Mouse (Mus musculus) testis, adult 2 months (tissue): Measurements from ENCODE around the gene Slbp. TPM values are rescaled to one million over a fixed set of nuclear protein-coding genes. Genes with fewer than 3 reads are reported as not detected.

Source experiments
- H3K27ac ChIP-seq: fragments of 200-500 bp; 2 replicates; pipeline ENCODE4 v1.5.1; 2012; ENCODE audit warnings: low read depth, low read length; ENCODE audit not compliant: control insufficient read depth, insufficient read depth
- H3K27me3 ChIP-seq: fragments of 200-500 bp; 2 replicates; pipeline ENCODE4 v1.6.1; 2012; ENCODE audit warnings: mild to moderate bottlenecking, low read length, moderate library complexity; ENCODE audit not compliant: control insufficient read depth, insufficient read depth
- H3K36me3 ChIP-seq: fragments of 200-500 bp; 2 replicates; pipeline ENCODE4 v1.6.1; 2012; ENCODE audit warnings: mild to moderate bottlenecking, low read length; ENCODE audit not compliant: control insufficient read depth, insufficient read depth
- H3K4me1 ChIP-seq: fragments of 200-500 bp; 2 replicates; pipeline ENCODE4 v1.6.1; 2012; ENCODE audit warnings: low read length; ENCODE audit not compliant: control insufficient read depth, insufficient read depth
- H3K4me3 ChIP-seq: fragments of 200-500 bp; 2 replicates; pipeline ENCODE4 v1.5.1; 2012; ENCODE audit warnings: low read depth, mild to moderate bottlenecking, low read length, moderate library complexity, mixed read lengths; ENCODE audit not compliant: control insufficient read depth
- CTCF ChIP-seq: fragments of 200-500 bp; IDR thresholded peaks from 2 replicates; pipeline ENCODE4 v1.5.1; 2012; ENCODE audit warnings: low read depth, mild to moderate bottlenecking, inconsistent platforms, low read length, moderate library complexity; ENCODE audit not compliant: control insufficient read depth, insufficient read depth, insufficient replicate concordance
- POLR2A ChIP-seq: fragments of 200-500 bp; IDR thresholded peaks from 2 replicates; pipeline ENCODE4 v1.6.1; 2012; ENCODE audit warnings: low read depth, mild to moderate bottlenecking, inconsistent platforms, low read length, moderate library complexity; ENCODE audit not compliant: control insufficient read depth
- polyA plus RNA-seq: library from polyadenylated mRNA; depleted of rRNA; stranded (reverse); fragments of >200 nt; gene quantifications from 2 replicates; pipeline ENCODE4 v1.2.3, GENCODE M21; 2012

The Slbp gene
- polyA plus RNA-seq, 1 experiment, result 68.0 TPM

DNA sequence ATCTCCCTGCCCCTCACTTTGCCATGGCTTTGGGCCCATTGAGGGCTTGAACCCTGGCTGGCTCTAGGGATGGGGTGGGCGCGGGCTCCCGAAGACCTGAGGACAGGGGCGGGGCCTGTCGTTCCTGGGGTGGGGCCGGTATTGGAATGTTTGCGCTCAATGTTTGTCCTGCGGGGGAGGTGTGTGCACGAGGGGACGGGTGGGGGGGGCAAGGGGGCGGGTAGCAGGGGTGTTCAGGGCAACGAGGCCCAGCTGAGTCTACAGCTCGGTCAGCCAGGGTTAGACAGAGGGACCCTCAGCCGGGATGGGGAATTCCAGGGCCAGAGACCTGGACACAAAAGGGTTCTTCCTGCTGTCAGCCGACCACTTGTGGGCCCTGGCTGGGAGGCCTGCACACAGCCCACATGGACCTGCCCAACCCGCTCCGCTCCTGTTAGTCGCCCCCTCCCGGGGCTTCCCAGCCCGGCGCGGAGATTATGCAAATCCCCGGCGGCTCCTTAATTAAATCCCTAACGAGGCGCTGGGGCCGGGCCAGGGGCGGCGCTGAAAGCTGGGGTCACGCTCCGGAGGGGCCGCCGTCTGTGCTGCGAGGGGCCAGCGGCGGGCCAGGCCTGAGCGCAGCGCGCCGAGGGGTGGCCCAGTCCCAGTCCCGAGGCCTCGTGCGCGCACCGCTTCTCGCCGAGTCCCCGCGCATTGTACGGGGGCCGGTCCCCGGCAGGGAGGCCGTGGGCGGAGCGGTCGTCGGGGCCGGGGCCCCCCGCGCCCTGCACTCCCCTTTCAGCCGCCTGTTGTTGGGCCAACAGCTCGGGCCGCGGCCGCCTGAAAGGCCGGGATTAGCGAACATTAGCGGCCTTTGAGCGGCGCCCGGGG, 42.7 kb upstream of the Slbp start:
- Histone ChIP-seq H3K36me3 (no peaks in the 10 kb centered on the region), H3K4me3 (peak overlapping the region; percentile 70), H3K4me1 (peaks cover 26% of the 10 kb centered on the region), H3K27me3 (no peaks in the 10 kb centered on the region), H3K27ac (no peak overlapping the region)
- TF ChIP-seq CTCF (no peak), POLR2A (no peak)

DNA sequence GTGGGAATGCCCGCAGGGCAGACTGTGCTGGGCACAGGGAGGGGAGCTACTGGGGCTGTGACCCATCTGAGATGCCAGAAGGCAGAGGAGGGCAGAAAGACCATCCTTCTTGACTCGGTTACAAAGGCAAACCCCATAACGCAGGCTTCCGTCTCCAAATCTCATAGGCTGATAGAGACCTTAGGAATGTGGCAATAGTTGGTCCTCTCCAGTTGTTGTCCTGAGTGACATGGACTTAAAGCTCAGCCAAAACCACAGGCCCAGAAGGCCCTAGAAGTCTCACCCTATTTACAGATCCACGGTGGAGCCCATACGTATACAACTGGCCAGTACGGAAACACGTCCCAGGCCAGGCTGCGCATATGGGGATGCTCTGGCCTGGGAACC, 42.1 kb upstream of the Slbp start:
- H3K4me1 ChIP-seq, result peaks cover 26% of the 10 kb centered on the region
- no peak overlapping the region for H3K27ac ChIP-seq

DNA sequence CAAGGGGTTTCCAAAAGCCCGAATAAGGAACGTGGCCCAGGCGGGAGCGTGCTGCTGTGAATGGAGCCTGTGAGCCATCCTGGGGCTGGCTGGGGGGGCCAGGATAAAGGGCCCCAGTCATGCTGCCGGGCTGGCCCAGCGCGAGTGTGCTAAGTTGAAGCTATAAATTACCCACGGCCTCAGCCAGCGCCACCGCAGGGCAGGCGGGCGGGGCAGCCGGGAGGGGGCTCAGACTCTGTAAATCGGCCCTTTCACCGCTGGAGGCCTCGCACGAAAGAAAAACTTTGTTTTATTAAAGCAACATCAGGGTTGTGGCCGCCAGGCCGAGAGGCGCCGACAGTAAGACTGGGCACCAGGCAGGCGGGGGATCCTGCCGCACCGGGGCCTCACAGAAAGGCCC, 40.0 kb upstream of the Slbp start:
- TF ChIP-seq CTCF (no peak), POLR2A (no peak)
- Histone ChIP-seq H3K27ac (no peak overlapping the region), H3K36me3 (no peaks in the 10 kb centered on the region), H3K4me3 (no peak overlapping the region), H3K27me3 (no peaks in the 10 kb centered on the region), H3K4me1 (peaks cover 26% of the 10 kb centered on the region)

More for the DNA sequence above, 42.1 kb upstream of the Slbp start:
- no peak overlapping the region for H3K4me3 ChIP-seq
- no peaks in the 10 kb centered on the region for H3K27me3 ChIP-seq
- no peaks in the 10 kb centered on the region for H3K36me3 ChIP-seq
- TF ChIP-seq POLR2A, result no peak
- TF ChIP-seq CTCF, result no peak

DNA sequence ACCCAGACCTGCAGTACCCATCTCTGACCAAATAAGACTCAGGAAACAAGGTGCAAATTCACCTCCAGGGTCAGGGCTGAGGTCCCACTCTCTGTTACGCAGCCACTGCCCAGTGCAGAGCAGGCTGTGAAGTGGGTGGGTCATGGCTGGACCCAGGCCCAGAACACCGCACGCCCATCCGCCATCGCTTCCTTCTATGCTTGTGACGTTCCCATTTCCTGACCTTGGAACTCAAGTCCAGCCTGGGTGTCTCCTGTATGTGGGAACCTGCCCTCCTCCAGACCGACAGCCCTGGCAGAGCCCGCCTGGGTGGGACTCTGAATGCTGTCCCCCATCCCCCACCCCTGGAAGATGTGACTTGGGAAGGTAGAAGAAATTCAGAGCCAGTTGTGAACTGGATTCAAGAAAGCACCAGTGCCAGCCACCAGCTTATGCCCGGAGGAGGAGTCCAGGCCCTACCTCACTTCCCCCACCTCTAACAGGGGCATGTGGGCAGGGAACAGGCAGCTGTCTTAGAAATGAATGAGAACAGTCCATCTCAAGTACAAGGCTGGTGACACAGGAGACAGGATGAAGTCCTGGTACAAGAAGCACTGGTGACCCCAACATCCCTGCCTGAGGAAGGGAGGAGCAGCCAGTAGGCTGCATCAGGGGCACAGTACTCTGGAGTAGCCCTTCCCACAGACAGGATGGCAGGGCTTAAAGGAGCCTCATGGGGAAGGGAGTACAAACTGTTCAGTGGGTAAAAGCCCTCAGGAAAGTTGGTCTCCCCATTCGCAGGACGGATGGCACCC, 37.7 kb upstream of the Slbp start:
- H3K4me1 ChIP-seq, result peaks cover 13% of the 10 kb centered on the region
- no peaks in the 10 kb centered on the region for H3K27me3 ChIP-seq
- TF ChIP-seq POLR2A (no peak), CTCF (no peak)
- H3K36me3 ChIP-seq, result no peaks in the 10 kb centered on the region
- no peak overlapping the region for H3K4me3 ChIP-seq
- H3K27ac ChIP-seq, result no peak overlapping the region

DNA sequence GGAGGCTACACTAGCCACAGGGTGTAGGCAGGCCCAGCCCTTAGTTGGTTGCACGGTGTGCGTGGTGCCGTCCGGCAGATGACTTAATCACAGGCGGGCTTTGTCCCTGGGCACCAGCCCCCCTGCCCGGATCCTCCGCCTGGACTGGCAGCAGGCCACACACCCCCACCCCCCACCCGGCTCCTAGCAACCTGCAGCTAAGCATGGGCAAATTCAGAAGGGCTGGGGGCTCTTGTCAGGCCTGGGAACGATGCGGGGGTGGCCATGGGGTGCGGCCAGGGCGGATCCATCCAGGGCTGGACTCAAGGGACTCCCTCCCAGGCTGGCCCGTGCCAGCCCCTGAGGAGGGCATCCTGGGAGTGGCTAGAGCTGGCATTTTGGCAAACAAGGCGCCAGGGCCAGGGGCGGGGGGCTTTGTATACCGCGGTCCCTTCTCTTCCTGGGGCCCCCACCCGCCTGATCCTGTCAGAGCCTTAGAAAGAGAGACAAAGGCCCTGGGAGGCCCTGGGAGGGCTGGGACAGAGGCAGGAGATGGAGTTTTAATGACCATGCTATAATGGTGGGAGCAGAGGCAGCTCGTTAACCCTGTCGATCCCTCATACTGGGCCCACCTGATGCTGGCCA, 37.0 kb upstream of the Slbp start:
- Histone ChIP-seq H3K27me3 (no peaks in the 10 kb centered on the region), H3K4me3 (no peak overlapping the region), H3K27ac (no peak overlapping the region), H3K36me3 (no peaks in the 10 kb centered on the region), H3K4me1 (peaks cover 9% of the 10 kb centered on the region)
- no peak for TF ChIP-seq CTCF
- no peak for TF ChIP-seq POLR2A

DNA sequence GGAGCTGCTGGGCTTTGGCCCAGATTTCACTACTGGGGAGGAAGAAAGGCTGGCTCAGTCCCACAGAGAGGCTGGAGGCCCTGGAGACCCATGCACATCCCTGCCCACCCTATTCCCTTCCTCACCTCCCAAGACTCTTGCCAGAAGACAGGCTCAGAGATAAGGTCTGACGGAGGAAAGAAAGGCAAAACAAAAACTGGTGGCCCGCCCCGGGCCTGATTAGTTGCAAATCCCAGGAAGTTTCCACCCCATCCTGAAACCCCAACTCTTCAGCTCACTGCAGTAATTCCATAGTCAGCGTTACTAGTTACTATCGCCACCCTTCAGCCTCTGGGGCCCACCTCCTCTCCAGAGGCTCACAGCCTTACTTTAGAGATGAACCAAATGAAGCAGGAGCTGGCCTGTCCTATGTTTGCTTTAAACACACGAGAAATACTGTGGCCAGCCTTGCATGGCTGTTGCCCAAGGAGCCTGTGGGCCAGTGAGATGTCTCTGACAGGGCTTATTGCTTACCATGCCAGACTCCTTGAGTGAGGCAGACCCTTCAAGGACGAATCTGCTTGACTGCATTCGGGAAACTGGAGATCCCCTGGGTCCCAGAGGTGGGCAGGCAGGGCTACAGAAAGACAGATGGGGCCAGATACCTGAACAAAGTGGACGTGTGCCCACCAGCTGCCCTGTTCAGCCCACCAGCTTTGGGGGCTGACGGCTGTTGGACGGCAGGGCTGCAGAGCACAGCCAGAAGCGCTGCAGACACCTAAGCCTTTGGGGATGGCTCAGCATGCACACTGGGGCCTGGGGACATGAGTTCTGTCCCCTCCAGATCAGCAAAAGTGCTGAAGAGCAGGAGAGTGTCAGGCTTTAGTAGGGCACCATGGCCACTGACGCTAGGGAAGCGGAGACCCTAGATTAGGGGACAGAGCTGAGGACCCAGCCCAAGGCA, 36.2 kb upstream of the Slbp start:
- peaks cover 8% of the 10 kb centered on the region for H3K4me1 ChIP-seq
- TF ChIP-seq CTCF (no peak), POLR2A (no peak)
- no peak overlapping the region for H3K27ac ChIP-seq
- H3K36me3 ChIP-seq, result no peaks in the 10 kb centered on the region
- H3K4me3 ChIP-seq, result no peak overlapping the region
- H3K27me3 ChIP-seq, result no peaks in the 10 kb centered on the region
